Mouse (Mus musculus) kidney, embryonic 15.5 days (tissue): Measurements from ENCODE around the gene Vcl. TPM values are rescaled to one million over a fixed set of nuclear protein-coding genes. Genes with fewer than 3 reads are reported as not detected.

Experiments used
- ATAC-seq: fragments of 200-750 bp; cut with Nextera tagmentation; replicated peaks from 2 replicates; pipeline ENCODE4 v1.8.0; 2017; ENCODE audit warnings: moderate TSS enrichment; ENCODE audit not compliant: low FRiP score
- H3K27ac ChIP-seq: fragments of 300-500 bp; sonication (generic); 2 replicates; pipeline ENCODE4 v1.5.1; 2015; ENCODE audit warnings: mild to moderate bottlenecking, inconsistent platforms
- H3K27me3 ChIP-seq: fragments of 300-500 bp; sonication (generic); 2 replicates; pipeline ENCODE4 v1.6.1; 2015; ENCODE audit warnings: inconsistent platforms
- H3K36me3 ChIP-seq: fragments of 300-500 bp; sonication (generic); 2 replicates; pipeline ENCODE4 v1.6.1; 2015; ENCODE audit warnings: inconsistent platforms
- H3K4me1 ChIP-seq: fragments of 300-500 bp; sonication (generic); 2 replicates; pipeline ENCODE4 v1.6.1; 2015; ENCODE audit warnings: inconsistent platforms
- H3K4me2 ChIP-seq: fragments of 300-500 bp; sonication (generic); 2 replicates; pipeline ENCODE4 v1.6.1; 2015; ENCODE audit warnings: moderate library complexity, mild to moderate bottlenecking, inconsistent platforms
- H3K4me3 ChIP-seq: fragments of 300-500 bp; sonication (generic); replicated peaks from 2 replicates; pipeline ENCODE4 v1.5.1; 2015; ENCODE audit warnings: mild to moderate bottlenecking, inconsistent platforms
- H3K9ac ChIP-seq: fragments of 300-500 bp; sonication (generic); 2 replicates; pipeline ENCODE4 v1.6.1; 2015; ENCODE audit warnings: mild to moderate bottlenecking, inconsistent platforms
- H3K9me3 ChIP-seq: fragments of 300-500 bp; sonication (generic); replicated peaks from 2 replicates; pipeline ENCODE4 v1.6.1; 2016; ENCODE audit warnings: inconsistent platforms
- WGBS: fragments of 180-500 bp; shearing (Covaris S2); methylation state at CpG from one replicate; pipeline ENCODE4 v1.1.7; 2015; ENCODE audit warnings: mixed read lengths; 5-methylcytosine and 5-hydroxymethylcytosine counted together
- polyA plus RNA-seq: library from polyadenylated mRNA; unstranded; fragments of >200 nt; fragmentation: Nextera tagmentation; extraction: Ambion mirVana; gene quantifications from 2 replicates; pipeline ENCODE4 v1.2.1, GENCODE M21; 2015

Vcl gene
- polyA plus RNA-seq, 1 experiment from 2014 or later, result 51.3 TPM

DNA sequence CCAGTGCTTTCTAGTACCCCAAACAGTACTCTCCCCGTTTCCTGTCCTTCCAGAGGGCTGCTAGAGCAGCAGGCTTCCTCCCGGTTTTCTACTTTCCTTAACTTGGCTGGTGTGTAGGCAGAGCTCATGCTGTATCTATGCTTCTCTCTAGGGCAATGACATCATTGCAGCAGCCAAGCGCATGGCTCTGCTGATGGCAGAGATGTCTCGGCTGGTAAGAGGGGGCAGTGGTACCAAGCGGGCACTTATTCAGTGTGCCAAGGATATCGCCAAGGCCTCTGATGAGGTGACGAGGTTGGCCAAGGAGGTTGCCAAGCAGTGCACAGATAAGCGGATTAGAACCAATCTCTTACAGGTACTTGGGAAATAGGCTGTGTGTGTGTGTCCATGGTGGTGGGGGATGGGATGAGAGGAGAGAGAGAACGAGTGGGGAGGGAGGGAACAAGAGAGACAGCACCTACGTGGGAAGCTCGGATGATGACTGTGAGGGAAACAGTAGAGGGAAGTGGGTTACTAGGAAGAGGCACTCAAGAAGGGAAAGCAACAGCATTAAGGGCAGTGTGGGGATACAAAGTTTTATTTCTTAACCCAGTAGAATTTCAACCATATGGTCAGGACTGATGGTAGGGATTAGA, 99.9 kb downstream of the Vcl start:
- Histone ChIP-seq H3K36me3 (peaks cover 94% of the 10 kb centered on the region), H3K27ac (no peak overlapping the region), H3K9ac (no peak overlapping the region), H3K4me1 (peaks cover 13% of the 10 kb centered on the region), H3K4me3 (no peak overlapping the region), H3K27me3 (no peaks in the 10 kb centered on the region), H3K4me2 (no peak overlapping the region), H3K9me3 (no peaks in the 10 kb centered on the region)
- no peak for ATAC-seq
- WGBS, result 90% methylated on average over 11 of the region's 11 CpGs

DNA sequence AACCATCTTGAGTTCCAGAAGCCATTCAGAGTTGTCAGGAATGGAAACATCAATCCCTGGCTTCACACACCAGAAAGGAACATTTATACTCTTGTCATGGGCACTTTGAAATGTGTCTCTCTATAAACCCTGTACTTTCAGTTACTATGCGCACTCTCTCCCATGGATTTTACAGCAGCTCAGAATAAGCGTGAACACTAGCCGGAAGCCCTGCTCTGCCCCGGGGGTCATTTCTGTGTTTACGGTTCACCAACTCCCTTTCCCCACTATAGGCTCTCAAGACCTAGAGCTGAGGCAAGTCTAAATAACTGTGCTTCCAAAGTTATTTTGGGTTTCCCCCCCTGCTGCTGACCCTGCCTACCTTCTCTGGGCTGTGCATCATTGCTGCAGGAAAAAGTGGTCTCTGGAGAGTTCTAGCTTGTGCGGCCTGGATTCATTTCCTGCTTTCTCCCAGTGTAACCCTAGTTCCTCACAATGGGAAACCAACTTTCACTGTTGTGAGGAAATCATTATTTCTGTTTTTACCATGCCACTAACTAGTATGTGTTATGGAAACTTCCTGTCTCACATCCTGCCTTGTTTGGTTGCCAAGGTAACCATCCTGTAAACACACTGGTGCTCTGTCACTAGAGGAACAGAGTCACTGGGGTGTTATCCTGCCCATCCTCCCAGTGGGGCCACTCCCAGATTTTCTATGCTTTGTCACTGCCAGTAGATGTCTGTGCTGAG, 102.7 kb downstream of the Vcl start:
- ATAC-seq, result peak; percentile 69
- 39% methylated on average over 6 of the region's 6 CpGs for WGBS
- H3K9ac ChIP-seq, result no peak overlapping the region
- no peaks in the 10 kb centered on the region for H3K9me3 ChIP-seq
- H3K4me1 ChIP-seq, result peaks cover 13% of the 10 kb centered on the region
- no peak overlapping the region for H3K4me2 ChIP-seq
- no peak overlapping the region for H3K4me3 ChIP-seq
- H3K27ac ChIP-seq, result peak overlapping the region; percentile 73
- H3K27me3 ChIP-seq, result no peaks in the 10 kb centered on the region
- peaks cover 87% of the 10 kb centered on the region for H3K36me3 ChIP-seq

DNA sequence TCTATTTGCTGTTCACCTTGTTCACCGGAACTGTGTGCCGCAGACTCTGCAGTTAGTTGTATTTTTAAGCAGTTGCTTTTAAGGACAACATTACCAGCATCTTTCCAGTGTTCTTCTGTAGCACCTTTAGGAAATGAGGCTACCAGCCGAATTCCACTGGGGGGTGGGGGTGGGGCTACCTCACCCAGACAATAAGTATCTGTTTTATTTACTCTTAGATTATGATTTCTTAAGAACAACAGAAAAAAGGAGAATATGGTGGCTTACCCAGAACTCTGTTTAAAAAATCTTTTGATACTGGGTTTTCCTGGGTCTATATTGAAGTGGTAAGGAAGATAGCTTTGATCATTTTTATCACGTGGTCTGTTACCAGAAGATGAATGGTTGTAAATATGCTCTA, 105.1 kb downstream of the Vcl start:
- peaks cover 13% of the 10 kb centered on the region for H3K4me1 ChIP-seq
- H3K36me3 ChIP-seq, result peaks cover 87% of the 10 kb centered on the region
- H3K4me2 ChIP-seq, result no peak overlapping the region
- no peak for ATAC-seq
- H3K27ac ChIP-seq, result no peak overlapping the region
- WGBS, result 88% methylated on average over 4 of the region's 4 CpGs
- no peak overlapping the region for H3K4me3 ChIP-seq
- H3K27me3 ChIP-seq, result no peaks in the 10 kb centered on the region
- H3K9ac ChIP-seq, result no peak overlapping the region
- H3K9me3 ChIP-seq, result no peaks in the 10 kb centered on the region

- ATAC-seq, result no peak
- no peak overlapping the region for H3K4me3 ChIP-seq
- no peak overlapping the region for H3K4me2 ChIP-seq
- H3K9me3 ChIP-seq, result no peaks in the 10 kb centered on the region
- no peaks in the 10 kb centered on the region for H3K27me3 ChIP-seq
- peaks cover 13% of the 10 kb centered on the region for H3K4me1 ChIP-seq
- no peak overlapping the region for H3K27ac ChIP-seq
- peaks cover 85% of the 10 kb centered on the region for H3K36me3 ChIP-seq
- H3K9ac ChIP-seq, result no peak overlapping the region
- WGBS, result 90% methylated on average over 3 of the region's 3 CpGs
These were observed 105.6 kb downstream of the Vcl start for GRCm38 (mm10) chr14:21034791-21035190.

DNA sequence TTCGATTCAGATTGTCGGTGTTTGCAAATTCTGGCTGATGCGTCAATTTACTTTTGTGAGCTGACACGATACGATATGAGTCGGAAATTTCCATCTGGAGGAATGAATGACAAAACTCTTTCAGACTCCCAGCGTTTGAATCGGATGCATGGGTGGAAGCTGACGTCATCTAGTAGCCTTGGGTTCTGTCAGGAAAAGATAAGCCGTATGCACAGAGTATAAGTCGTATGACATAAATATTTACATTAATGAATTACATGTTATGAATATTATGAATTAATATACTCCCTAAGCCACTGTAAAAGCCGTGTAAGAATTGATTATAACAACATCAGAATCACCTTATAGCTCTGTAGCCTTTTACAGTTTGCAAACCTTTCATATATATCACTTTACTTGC, 109.9 kb downstream of the Vcl start:
- H3K36me3 ChIP-seq, result peaks cover 56% of the 10 kb centered on the region
- H3K27me3 ChIP-seq, result no peaks in the 10 kb centered on the region
- H3K4me3 ChIP-seq, result no peak overlapping the region
- ATAC-seq, result no peak
- H3K4me2 ChIP-seq, result no peak overlapping the region
- no peak overlapping the region for H3K27ac ChIP-seq
- no peak overlapping the region for H3K9ac ChIP-seq
- WGBS, result 88% methylated on average over 12 of the region's 12 CpGs
- H3K4me1 ChIP-seq, result no peaks in the 10 kb centered on the region
- no peaks in the 10 kb centered on the region for H3K9me3 ChIP-seq

GRCm38 (mm10) chr14:21039623-21040022, 110.4 kb downstream of the Vcl start:
- Histone ChIP-seq H3K36me3 (peaks cover 51% of the 10 kb centered on the region), H3K9me3 (no peaks in the 10 kb centered on the region), H3K9ac (no peak overlapping the region), H3K4me2 (no peak overlapping the region), H3K27ac (no peak overlapping the region), H3K4me1 (no peaks in the 10 kb centered on the region), H3K27me3 (no peaks in the 10 kb centered on the region), H3K4me3 (no peak overlapping the region)
- WGBS, result 88% methylated on average over 4 of the region's 4 CpGs
- ATAC-seq, result no peak

- Histone ChIP-seq H3K4me1 (peaks cover 3% of the 10 kb centered on the region; the same call in 1 of the 2 replicates), H3K27me3 (no peaks in the 10 kb centered on the region), H3K27ac (no peak overlapping the region), H3K36me3 (peaks cover 8% of the 10 kb centered on the region; the same call in 1 of the 2 replicates), H3K9me3 (no peaks in the 10 kb centered on the region), H3K9ac (no peak overlapping the region), H3K4me3 (no peak overlapping the region), H3K4me2 (no peak overlapping the region)
- 88% methylated on average over 2 of the region's 2 CpGs for WGBS
- no peak for ATAC-seq
These were observed 118.6 kb downstream of the Vcl start for GRCm38 (mm10) chr14:21047840-21048239.

- no peak overlapping the region for H3K27ac ChIP-seq
- no peak overlapping the region for H3K9ac ChIP-seq
- peaks cover 12% of the 10 kb centered on the region for H3K4me1 ChIP-seq
- no peak for ATAC-seq
- no peaks in the 10 kb centered on the region for H3K27me3 ChIP-seq
- 0 out of 2 replicates have a peak, but pooled peaks cover 8% of the 10 kb centered on the region for H3K36me3 ChIP-seq
- H3K9me3 ChIP-seq, result no peaks in the 10 kb centered on the region
- no peak overlapping the region for H3K4me2 ChIP-seq
- no peak overlapping the region for H3K4me3 ChIP-seq
These were observed 119.7 kb downstream of the Vcl start for GRCm38 (mm10) chr14:21048879-21049278.

DNA sequence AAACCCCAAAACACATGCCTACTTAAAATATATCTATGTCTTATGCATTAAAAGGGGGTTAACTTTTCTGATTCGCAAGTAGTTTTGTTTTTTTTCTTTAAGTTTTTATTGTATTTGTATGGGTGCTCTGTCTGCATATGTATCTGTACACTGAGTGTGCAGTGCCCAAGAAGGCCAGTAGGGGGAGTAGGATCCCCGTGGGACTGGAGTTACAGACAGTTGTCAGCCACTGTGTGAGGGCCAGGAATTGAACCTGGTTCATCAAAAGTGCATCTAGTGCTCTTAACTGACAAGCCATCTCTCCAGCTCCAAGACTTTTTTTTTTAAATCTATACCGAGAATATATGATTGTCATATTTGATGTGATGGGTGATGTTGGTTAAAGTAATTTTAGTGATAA, 121.5 kb downstream of the Vcl start:
- ATAC-seq, result no peak
- Histone ChIP-seq H3K36me3 (0 out of 2 replicates have a peak, but pooled peaks cover 6% of the 10 kb centered on the region), H3K4me1 (peaks cover 12% of the 10 kb centered on the region), H3K9ac (no peak overlapping the region), H3K4me2 (no peak overlapping the region; the same call in 1 of the 2 replicates), H3K9me3 (no peaks in the 10 kb centered on the region), H3K4me3 (peak overlapping the region; percentile 75; the same call in 1 of the 2 replicates), H3K27me3 (no peaks in the 10 kb centered on the region), H3K27ac (no peak overlapping the region)
- WGBS, result 80% methylated on average over 3 of the region's 3 CpGs

DNA sequence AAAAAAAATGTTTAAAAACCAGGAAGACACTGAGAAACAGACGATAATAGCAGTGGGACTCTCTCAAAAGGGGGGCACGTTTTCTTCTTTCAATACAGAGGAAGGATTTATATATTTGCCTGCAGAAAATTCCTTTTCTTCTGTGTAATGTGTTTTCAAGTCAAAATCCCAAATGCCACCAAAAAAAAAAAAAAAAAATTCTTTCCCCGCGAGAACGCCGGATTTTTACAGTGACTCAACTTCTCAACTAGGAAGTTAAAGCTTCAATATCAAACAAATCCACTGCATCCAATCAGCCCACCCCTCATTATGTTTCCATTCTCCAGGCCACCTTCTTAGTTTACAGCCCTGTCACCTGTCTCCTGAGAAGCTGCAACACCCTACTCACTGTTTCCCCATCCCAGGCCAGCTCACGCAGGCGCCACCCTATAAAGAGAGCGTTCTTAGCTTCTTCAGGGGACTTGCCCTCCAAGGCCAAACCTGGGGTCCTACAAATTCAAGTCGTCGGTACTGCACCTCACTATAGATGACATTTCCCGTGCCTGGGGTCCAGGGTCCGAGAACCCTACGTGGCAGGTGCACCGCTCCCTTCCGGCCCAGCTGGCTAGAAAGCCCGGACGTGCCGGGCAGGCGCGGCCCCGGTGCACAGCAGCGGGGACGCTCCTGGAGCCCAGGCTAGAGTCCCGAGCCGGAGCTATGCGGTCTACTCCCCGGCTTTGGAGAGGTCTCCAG, 122.3 kb downstream of the Vcl start:
- Histone ChIP-seq H3K4me1 (peaks cover 12% of the 10 kb centered on the region), H3K4me3 (peak overlapping the region; percentile 75), H3K9me3 (no peaks in the 10 kb centered on the region), H3K9ac (peak overlapping the region; percentile 62), H3K36me3 (0 out of 2 replicates have a peak, but pooled peaks cover 3% of the 10 kb centered on the region), H3K4me2 (peak overlapping the region; percentile 90), H3K27me3 (no peaks in the 10 kb centered on the region), H3K27ac (peak overlapping the region; percentile 95)
- 6% methylated on average over 28 of the region's 28 CpGs for WGBS
- peak; percentile 10; the same call in 1 of the 2 replicates for ATAC-seq

- H3K9ac ChIP-seq, result peak within 1 kb of the TSS; percentile 62
- no peaks in the 10 kb centered on the region for H3K27me3 ChIP-seq
- H3K36me3 ChIP-seq, result 0 out of 2 replicates have a peak, but pooled peaks cover 3% of the 10 kb centered on the region
- H3K9me3 ChIP-seq, result no peaks in the 10 kb centered on the region
- peak; percentile 98 for ATAC-seq
- peak within 1 kb of the TSS; percentile 90 for H3K4me2 ChIP-seq
- H3K4me1 ChIP-seq, result peaks cover 12% of the 10 kb centered on the region
- under 1% methylated on average over 48 of the region's 48 CpGs for WGBS
- H3K4me3 ChIP-seq, result peak within 1 kb of the TSS; percentile 75
- peak within 1 kb of the TSS; percentile 95 for H3K27ac ChIP-seq
These were observed 123.0 kb downstream of the Vcl start, which contains the start of the genes Ap3m1 and Adk for GRCm38 (mm10) chr14:21052112-21052780. TSS of gene Ap3m1 (minus strand) at chr14:21052508. TSS of gene Adk (plus strand) at chr14:21052574.
